Mouse (Mus musculus): ENCODE data around the gene Gm38100. TPM values are rescaled to one million over a fixed set of nuclear protein-coding genes. Genes with fewer than 3 reads are reported as not detected.

The Gm38100 gene
- polyA plus RNA-seq, 1 experiment from 2014 or later = not detected

Other genes starting within 250 kb of the Gm38100 start
- 2.5 and 3.1 TPM in 2 replicates for gene Opn3, start 227.6 kb upstream of the Gm38100 start, polyA plus RNA-seq (2016; fragmentation: Nextera tagmentation; extraction: Ambion mirVana)
- 1.6 TPM in 2 replicates for gene Chml, start 227.4 kb upstream of the Gm38100 start, polyA plus RNA-seq (2016; fragmentation: Nextera tagmentation; extraction: Ambion mirVana)
- not detected in 2 replicates for gene Wdr64, start 221.7 kb upstream of the Gm38100 start, polyA plus RNA-seq (2016; fragmentation: Nextera tagmentation; extraction: Ambion mirVana)
- 76.5 and 78.4 TPM in 2 replicates for gene Exo1, start 39.7 kb upstream of the Gm38100 start, polyA plus RNA-seq (2016; fragmentation: Nextera tagmentation; extraction: Ambion mirVana)
- 0.39 and 0.60 TPM in 2 replicates for gene Rbm8a2, start 58.8 kb downstream of the Gm38100 start, polyA plus RNA-seq (2016; fragmentation: Nextera tagmentation; extraction: Ambion mirVana)

Measured in liver, embryonic 12.5 days (tissue).